Mouse (Mus musculus): ENCODE measurements at regions not wholly inside any gene's neighbourhood (a gene's known extent, or its start where the extent isn't known, plus 50 kb on each side); places are given as distances from the start of the nearest gene placed in this dataset.

- Histone ChIP-seq H3K36me3 (replicated peaks) (no peaks in the 10 kb centered on the region), H3K4me2 (no peak overlapping the region), H3K9me3 (no peaks in the 10 kb centered on the region), H3K4me3 (no peak overlapping the region), H3K4me1 (no peaks in the 10 kb centered on the region), H3K9ac (no peak overlapping the region), H3K27ac (no peak overlapping the region), H3K27me3 (replicated peaks) (no peaks in the 10 kb centered on the region)
- WGBS = 94% methylated on average over 2 of the region's 2 CpGs
- ATAC-seq (replicated peaks) = no peak
These were observed 90.8 kb upstream of the B430305J03Rik start for GRCm38 (mm10) chr3:61456598-61456997.

DNA sequence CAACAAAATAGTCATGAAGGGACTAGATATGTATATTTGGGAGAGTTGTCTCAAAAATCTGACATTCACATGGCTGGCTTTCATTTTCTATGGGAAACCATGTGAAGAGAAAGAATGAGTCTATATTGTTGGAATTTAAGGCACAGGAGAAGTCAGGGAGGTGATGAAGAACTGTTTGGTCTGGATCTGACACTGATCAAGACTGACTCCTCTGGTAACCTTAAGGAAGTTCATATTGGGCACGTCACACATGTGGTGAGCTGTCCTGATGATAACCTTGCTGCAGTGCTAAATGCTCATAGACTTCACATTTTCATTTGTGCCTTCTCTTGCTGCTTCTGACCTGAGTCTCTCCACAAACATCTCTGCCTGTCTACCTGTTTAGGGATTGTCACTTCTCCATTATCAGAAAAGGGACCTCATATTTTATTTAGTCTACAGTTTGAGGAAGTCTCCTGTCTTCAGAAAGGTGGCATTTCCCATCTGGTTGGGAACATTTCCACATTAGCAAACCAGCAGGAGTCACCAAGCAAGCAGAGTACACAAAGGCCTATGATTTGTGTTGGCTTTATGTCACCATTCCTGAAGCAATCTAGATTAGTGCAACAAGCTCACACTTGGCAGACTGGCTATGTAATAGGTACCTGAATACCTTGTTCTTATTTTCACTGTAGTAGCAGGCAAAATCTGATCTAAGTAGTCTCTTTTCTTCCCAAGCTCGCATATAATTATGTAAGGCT is 76.4 kb upstream of the B430305J03Rik start:
- no peak overlapping the region for H3K27ac ChIP-seq
- no peak overlapping the region for H3K4me2 ChIP-seq
- no peaks in the 10 kb centered on the region for H3K27me3 ChIP-seq (replicated peaks)
- no peaks in the 10 kb centered on the region for H3K9me3 ChIP-seq
- no peaks in the 10 kb centered on the region for H3K4me1 ChIP-seq
- WGBS = 84% methylated on average over 2 of the region's 2 CpGs
- ATAC-seq (replicated peaks) = no peak
- H3K36me3 ChIP-seq (replicated peaks) = no peaks in the 10 kb centered on the region
- H3K4me3 ChIP-seq = no peak overlapping the region
- H3K9ac ChIP-seq = no peak overlapping the region

DNA sequence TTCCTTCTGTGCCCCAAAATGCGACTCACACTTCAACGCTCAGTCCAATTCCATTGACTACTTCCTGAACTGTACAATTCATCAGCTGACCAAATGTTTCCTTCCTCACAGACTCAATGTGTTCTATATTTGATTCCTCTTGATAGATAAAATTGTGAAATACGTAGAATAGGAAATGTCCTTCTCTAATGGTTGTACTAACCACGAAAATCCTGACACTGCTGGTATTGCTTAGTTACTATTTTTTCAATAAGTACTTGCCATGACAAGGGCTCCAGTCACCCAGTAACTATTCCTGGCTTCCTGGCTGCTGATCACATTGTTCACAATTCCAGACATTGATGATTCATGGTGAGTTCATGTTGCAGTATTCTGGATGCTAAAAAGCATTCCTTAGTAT is 75.7 kb upstream of the B430305J03Rik start:
- Histone ChIP-seq H3K27me3 (replicated peaks) (no peaks in the 10 kb centered on the region), H3K9ac (no peak overlapping the region), H3K4me1 (no peaks in the 10 kb centered on the region), H3K4me3 (no peak overlapping the region), H3K4me2 (no peak overlapping the region), H3K9me3 (no peaks in the 10 kb centered on the region), H3K27ac (no peak overlapping the region), H3K36me3 (replicated peaks) (no peaks in the 10 kb centered on the region)
- 90% methylated on average over 4 of the region's 4 CpGs for WGBS
- no peak for ATAC-seq (replicated peaks)

DNA sequence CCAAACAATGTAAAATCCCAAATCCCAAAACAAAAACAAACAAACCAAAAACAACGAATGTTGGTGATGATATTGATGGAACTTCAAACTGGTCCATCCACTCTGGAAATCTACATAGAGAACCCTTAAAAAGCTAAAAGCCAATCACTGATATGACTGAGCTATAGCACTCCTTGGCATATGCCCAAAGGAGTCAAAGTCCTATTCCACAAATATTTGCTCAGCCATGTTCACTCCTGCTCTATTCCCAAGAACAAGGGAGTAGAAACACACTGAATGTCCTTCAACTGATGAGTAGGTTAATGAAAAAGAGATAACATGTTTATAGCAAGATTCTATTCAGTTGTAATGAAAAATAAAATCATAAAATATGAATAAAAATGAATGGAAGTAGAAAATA is 63.0 kb upstream of the B430305J03Rik start:
- H3K36me3 ChIP-seq (replicated peaks) = no peaks in the 10 kb centered on the region
- H3K4me2 ChIP-seq = no peak overlapping the region
- 87% methylated on average over 1 of the region's 1 CpGs for WGBS
- no peak for ATAC-seq (replicated peaks)
- no peaks in the 10 kb centered on the region for H3K27me3 ChIP-seq (replicated peaks)
- H3K4me3 ChIP-seq = no peak overlapping the region
- H3K27ac ChIP-seq = no peak overlapping the region
- H3K4me1 ChIP-seq = no peaks in the 10 kb centered on the region
- no peak overlapping the region for H3K9ac ChIP-seq
- H3K9me3 ChIP-seq = no peaks in the 10 kb centered on the region

DNA sequence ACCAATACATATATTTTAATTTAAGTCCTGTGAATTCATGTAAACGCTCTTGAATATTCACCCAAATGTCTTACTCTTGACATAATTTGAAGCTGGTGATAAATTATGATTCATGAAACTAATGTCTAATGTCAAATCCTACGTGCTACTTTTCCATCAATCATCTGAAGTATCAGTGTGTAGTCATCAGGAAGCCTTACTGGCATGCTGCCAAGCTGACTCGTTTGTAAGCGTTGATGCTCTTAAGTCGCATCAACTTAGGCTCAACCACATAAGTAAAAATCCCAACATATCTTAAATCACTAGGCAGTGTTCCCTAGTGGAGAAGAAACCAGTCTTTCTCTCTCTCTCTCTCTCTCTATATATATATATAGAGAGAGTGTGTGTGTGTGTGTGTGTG is 58.2 kb upstream of the B430305J03Rik start:
- ATAC-seq (replicated peaks) = no peak
- 63% methylated on average over 5 of the region's 5 CpGs for WGBS
- Histone ChIP-seq H3K9ac (no peak overlapping the region), H3K4me3 (no peak overlapping the region), H3K4me2 (no peak overlapping the region), H3K9me3 (no peaks in the 10 kb centered on the region), H3K36me3 (replicated peaks) (no peaks in the 10 kb centered on the region), H3K4me1 (no peaks in the 10 kb centered on the region), H3K27ac (no peak overlapping the region), H3K27me3 (replicated peaks) (no peaks in the 10 kb centered on the region)

DNA sequence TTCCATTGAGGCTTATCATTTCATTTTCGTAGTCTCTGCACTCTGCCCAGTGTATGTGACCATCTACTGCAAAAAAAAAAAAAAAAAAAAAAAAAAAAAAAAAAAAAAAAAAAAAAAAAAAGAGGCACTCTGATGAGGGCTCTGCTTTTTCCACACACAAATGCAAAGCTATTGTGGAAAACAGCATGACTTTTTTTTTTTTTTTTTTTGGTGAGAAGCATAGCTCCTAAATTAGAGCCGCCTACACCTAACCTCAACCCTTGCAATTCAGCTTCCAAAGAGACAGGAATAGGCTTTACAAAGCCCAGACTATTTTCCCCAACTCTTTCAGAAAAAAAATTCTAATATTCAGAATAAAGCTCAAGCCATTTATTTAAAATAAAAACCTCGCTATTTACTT is 54.0 kb upstream of the B430305J03Rik start:
- no peaks in the 10 kb centered on the region for H3K36me3 ChIP-seq (replicated peaks)
- 72% methylated on average over 3 of the region's 3 CpGs for WGBS
- H3K27ac ChIP-seq = no peak overlapping the region
- H3K9me3 ChIP-seq = no peaks in the 10 kb centered on the region
- no peaks in the 10 kb centered on the region for H3K4me1 ChIP-seq
- H3K27me3 ChIP-seq (replicated peaks) = no peaks in the 10 kb centered on the region
- no peak overlapping the region for H3K4me3 ChIP-seq
- H3K4me2 ChIP-seq = no peak overlapping the region
- no peak for ATAC-seq (replicated peaks)
- H3K9ac ChIP-seq = no peak overlapping the region

GRCm38 (mm10) chr3:61418096-61418495 is 52.3 kb upstream of the B430305J03Rik start:
- 73% methylated on average over 3 of the region's 3 CpGs for WGBS

More at GRCm38 (mm10) chr3:61418096-61418495, 52.3 kb upstream of the B430305J03Rik start:
- H3K4me1 ChIP-seq = no peaks in the 10 kb centered on the region
- H3K36me3 ChIP-seq (replicated peaks) = no peaks in the 10 kb centered on the region
- no peak overlapping the region for H3K4me3 ChIP-seq
- H3K27me3 ChIP-seq (replicated peaks) = no peaks in the 10 kb centered on the region
- no peak overlapping the region for H3K4me2 ChIP-seq
- no peak overlapping the region for H3K9ac ChIP-seq
- no peaks in the 10 kb centered on the region for H3K9me3 ChIP-seq
- ATAC-seq (replicated peaks) = no peak
- no peak overlapping the region for H3K27ac ChIP-seq

All from midbrain, embryonic 15.5 days (tissue).